Mouse (Mus musculus) intestine, embryonic 16.5 days (tissue): ENCODE measurements around the gene Evi2a. TPM values are rescaled to one million over a fixed set of nuclear protein-coding genes. Genes with fewer than 3 reads are reported as not detected.

Experiments used
- ATAC-seq: fragments of 200-750 bp; cut with Nextera tagmentation; 2 replicates; pipeline ENCODE4 v1.8.0; 2017; ENCODE audit warnings: moderate TSS enrichment, moderate library complexity
- H3K27ac ChIP-seq: fragments of 300-500 bp; sonication (generic); 2 replicates; pipeline ENCODE4 v1.5.1; 2014; ENCODE audit warnings: mild to moderate bottlenecking, low read length
- H3K27me3 ChIP-seq: fragments of 300-500 bp; sonication (generic); replicated peaks from 2 replicates; pipeline ENCODE4 v1.6.1; 2014; ENCODE audit warnings: low read length, control low read depth, mixed read lengths; ENCODE audit not compliant: control insufficient read depth, insufficient read depth
- H3K36me3 ChIP-seq: fragments of 300-500 bp; sonication (generic); 2 replicates; pipeline ENCODE4 v1.6.1; 2014; ENCODE audit warnings: low read length, control low read depth; ENCODE audit not compliant: control insufficient read depth, insufficient read depth
- H3K4me1 ChIP-seq: fragments of 300-500 bp; sonication (generic); 2 replicates; pipeline ENCODE4 v1.6.1; 2014; ENCODE audit warnings: low read length, control low read depth, mixed read lengths; ENCODE audit not compliant: control insufficient read depth, insufficient read depth
- H3K4me2 ChIP-seq: fragments of 300-500 bp; sonication (generic); 2 replicates; pipeline ENCODE4 v1.6.1; 2014; ENCODE audit warnings: low read depth, low read length, control low read depth
- H3K4me3 ChIP-seq: fragments of 300-500 bp; sonication (generic); 2 replicates; pipeline ENCODE4 v1.5.1; 2014; ENCODE audit warnings: mild to moderate bottlenecking, low read length
- H3K9ac ChIP-seq: fragments of 300-500 bp; sonication (generic); 2 replicates; pipeline ENCODE4 v1.6.1; 2014; ENCODE audit warnings: low read depth, low read length
- H3K9me3 ChIP-seq: fragments of 300-500 bp; sonication (generic); 2 replicates; pipeline ENCODE4 v1.6.1; 2016; ENCODE audit warnings: low read length, control low read depth; ENCODE audit not compliant: control insufficient read depth
- WGBS: fragments of 180-500 bp; shearing (Covaris S2); extraction: QIAGEN DNeasy Blood & Tissue Kit; methylation state at CpG from one replicate; pipeline ENCODE4 v1.1.7; 2014; 5-methylcytosine and 5-hydroxymethylcytosine counted together
- polyA plus RNA-seq: library from polyadenylated mRNA; unstranded; fragments of >200 nt; fragmentation: Nextera tagmentation; extraction: Ambion mirVana; gene quantifications from 2 replicates; pipeline ENCODE4 v1.2.1, GENCODE M21; 2015

Evi2a gene
- polyA plus RNA-seq: 2.9 and 3.4 TPM in 2 replicates

GRCm38 (mm10) chr11:79530333-79530761, at the start of gene Evi2a, which contains the start of gene Evi2:
Gene Evi2a (minus strand): TSS chr11:79530609.
Gene Evi2 (minus strand): TSS chr11:79530589.
- no peaks in the 10 kb centered on the region; the same call in 1 of the 2 replicates for H3K36me3 ChIP-seq
- WGBS: 84% methylated on average over 7 of the region's 7 CpGs
- H3K4me2 ChIP-seq: no peak within 1 kb of the TSS
- no peaks in the 10 kb centered on the region for H3K9me3 ChIP-seq
- H3K27me3 ChIP-seq: no peaks in the 10 kb centered on the region
- no peak within 1 kb of the TSS for H3K4me3 ChIP-seq
- H3K9ac ChIP-seq: no peak within 1 kb of the TSS
- H3K4me1 ChIP-seq: 0 out of 2 replicates have a peak, but pooled peaks cover 3% of the 10 kb centered on the region
- no peak within 1 kb of the TSS for H3K27ac ChIP-seq
- no peak for ATAC-seq

GRCm38 (mm10) chr11:79577741-79578140, 47.3 kb upstream of the Evi2a start:
- Histone ChIP-seq H3K9ac (no peak overlapping the region), H3K4me2 (no peak overlapping the region), H3K36me3 (no peaks in the 10 kb centered on the region), H3K4me3 (no peak overlapping the region), H3K4me1 (no peaks in the 10 kb centered on the region), H3K27me3 (no peaks in the 10 kb centered on the region), H3K27ac (no peak overlapping the region), H3K9me3 (no peaks in the 10 kb centered on the region)
- WGBS: 50% methylated on average over 5 of the region's 5 CpGs
- no peak for ATAC-seq

DNA sequence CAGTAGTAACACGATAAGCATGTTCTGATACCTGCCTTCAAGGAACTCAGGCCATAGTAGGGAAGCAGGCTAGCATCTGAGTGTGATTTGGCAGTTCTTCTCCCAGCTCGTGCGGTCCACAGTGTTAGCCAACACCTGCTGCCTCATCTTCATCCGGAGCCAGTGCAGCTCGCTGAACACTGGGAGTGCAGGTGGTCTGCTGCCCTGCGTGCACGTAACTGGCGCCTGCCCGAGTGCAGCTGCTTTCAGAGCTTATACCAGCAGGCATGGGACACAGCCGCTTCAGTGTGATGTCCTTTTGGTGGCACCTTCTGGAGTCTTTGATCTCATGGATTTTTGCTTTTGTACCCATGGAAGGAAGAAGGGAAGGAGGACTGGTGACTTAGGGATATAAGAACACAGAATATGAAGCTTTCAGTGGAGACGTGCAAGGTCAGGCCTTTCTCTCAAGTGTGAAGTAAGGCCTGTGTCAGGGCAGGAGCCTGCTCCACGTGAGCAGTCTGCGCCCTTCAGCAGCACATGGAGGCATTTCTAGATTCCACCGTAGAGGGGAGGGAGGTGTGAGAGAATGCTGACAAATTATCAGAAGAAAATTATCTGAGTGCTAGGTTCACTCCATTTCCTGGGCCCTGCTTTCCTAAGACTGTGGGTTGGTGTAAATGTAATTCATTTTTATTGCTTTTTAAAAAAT, 45.1 kb upstream of the Evi2a start:
- peaks cover 4% of the 10 kb centered on the region; the same call in 1 of the 2 replicates for H3K36me3 ChIP-seq
- no peaks in the 10 kb centered on the region for H3K4me1 ChIP-seq
- no peak overlapping the region for H3K4me3 ChIP-seq
- no peak overlapping the region for H3K27ac ChIP-seq
- ATAC-seq: no peak
- no peaks in the 10 kb centered on the region for H3K9me3 ChIP-seq
- WGBS: 91% methylated on average over 14 of the region's 14 CpGs
- H3K4me2 ChIP-seq: no peak overlapping the region
- H3K9ac ChIP-seq: no peak overlapping the region
- H3K27me3 ChIP-seq: no peaks in the 10 kb centered on the region

DNA sequence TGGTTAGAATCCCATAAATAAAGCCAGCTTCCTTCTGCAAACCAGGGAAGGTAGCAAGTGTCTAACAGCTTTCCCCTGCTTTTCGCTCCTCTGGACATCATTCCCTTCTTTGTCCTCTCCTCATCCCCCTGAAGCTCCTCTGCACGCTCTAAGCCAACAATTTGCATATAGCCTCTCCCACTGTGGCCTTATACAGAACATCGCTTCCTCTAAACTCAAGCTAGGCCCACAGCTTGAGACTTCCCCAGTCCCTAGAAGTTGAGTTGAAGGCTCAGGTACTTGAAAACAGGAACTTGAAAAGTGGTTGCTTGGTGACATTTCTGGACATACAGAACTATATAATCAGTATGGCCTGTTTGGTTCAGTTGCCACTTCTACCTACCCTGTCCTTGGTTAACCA, 43.4 kb upstream of the Evi2a start:
- WGBS: 80% methylated on average over 3 of the region's 3 CpGs
- Histone ChIP-seq H3K4me2 (no peak overlapping the region), H3K36me3 (peaks cover 4% of the 10 kb centered on the region; the same call in 1 of the 2 replicates)

GRCm38 (mm10) chr11:79570319-79570718, 39.9 kb upstream of the Evi2a start:
- Histone ChIP-seq H3K9ac (no peak overlapping the region), H3K36me3 (peaks cover 12% of the 10 kb centered on the region), H3K4me3 (no peak overlapping the region), H3K4me1 (no peaks in the 10 kb centered on the region), H3K27ac (no peak overlapping the region), H3K27me3 (no peaks in the 10 kb centered on the region), H3K4me2 (no peak overlapping the region), H3K9me3 (no peaks in the 10 kb centered on the region)
- 90% methylated on average over 2 of the region's 2 CpGs for WGBS
- ATAC-seq: no peak

More for the DNA sequence above, 43.4 kb upstream of the Evi2a start:
- H3K27me3 ChIP-seq: no peaks in the 10 kb centered on the region
- H3K9ac ChIP-seq: no peak overlapping the region
- no peak for ATAC-seq
- no peak overlapping the region for H3K4me3 ChIP-seq
- no peaks in the 10 kb centered on the region for H3K4me1 ChIP-seq
- no peak overlapping the region for H3K27ac ChIP-seq
- no peaks in the 10 kb centered on the region for H3K9me3 ChIP-seq

- Histone ChIP-seq H3K36me3 (peaks cover 13% of the 10 kb centered on the region), H3K9me3 (no peaks in the 10 kb centered on the region), H3K4me1 (no peaks in the 10 kb centered on the region), H3K4me2 (no peak overlapping the region), H3K4me3 (no peak overlapping the region), H3K27ac (no peak overlapping the region), H3K9ac (no peak overlapping the region), H3K27me3 (no peaks in the 10 kb centered on the region)
- ATAC-seq: no peak
- 76% methylated on average over 11 of the region's 11 CpGs for WGBS
Measured at GRCm38 (mm10) chr11:79568197-79568911, 37.9 kb upstream of the Evi2a start.

DNA sequence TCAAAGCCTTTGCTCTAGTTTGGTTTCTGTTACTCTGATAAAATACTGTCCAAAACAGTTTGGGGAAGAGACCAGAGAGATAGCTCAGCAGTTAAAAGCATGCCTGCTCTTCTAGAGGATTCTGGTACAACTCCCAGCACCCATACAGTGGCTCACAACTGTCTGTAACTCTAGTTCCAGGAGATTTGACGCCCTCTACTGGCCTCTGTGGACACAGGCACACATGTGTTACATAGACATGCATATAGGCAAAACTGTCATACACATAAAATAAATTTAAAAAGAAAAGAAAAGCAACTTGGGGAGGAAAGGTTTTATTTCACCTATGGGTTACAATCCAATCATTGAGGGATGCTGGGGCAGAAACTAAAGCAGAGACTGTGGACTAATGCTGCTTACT, 36.5 kb upstream of the Evi2a start:
- Histone ChIP-seq H3K4me1 (no peaks in the 10 kb centered on the region), H3K4me3 (no peak overlapping the region), H3K36me3 (peaks cover 13% of the 10 kb centered on the region), H3K9me3 (no peaks in the 10 kb centered on the region), H3K27me3 (no peaks in the 10 kb centered on the region), H3K27ac (no peak overlapping the region), H3K4me2 (no peak overlapping the region), H3K9ac (no peak overlapping the region)
- ATAC-seq: no peak
- WGBS: 53% methylated on average over 1 of the region's 1 CpGs

- H3K36me3 ChIP-seq: peaks cover 10% of the 10 kb centered on the region
- 88% methylated on average over 7 of the region's 7 CpGs for whole genome bisulfite sequencing
Measured at GRCm38 (mm10) chr11:79563493-79563892, 33.1 kb upstream of the Evi2a start.

DNA sequence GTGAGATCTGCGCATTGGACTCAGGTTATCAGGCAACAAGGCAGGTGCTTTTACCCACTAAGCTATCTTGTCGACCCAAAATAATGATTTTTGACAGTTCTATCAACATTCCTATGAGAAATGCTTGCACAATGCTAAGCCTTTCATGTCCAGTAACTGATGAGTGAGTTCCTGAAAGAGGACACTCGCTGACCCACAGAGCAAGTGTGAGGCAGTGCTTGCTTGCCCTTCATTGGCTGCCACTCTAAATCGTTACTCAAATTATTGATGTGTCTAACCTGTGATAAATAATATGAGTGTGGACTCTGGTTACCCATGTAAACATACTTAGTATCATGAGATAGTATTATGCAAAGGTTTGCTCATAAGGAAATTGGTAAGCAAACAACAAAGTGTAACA, 30.1 kb upstream of the Evi2a start:
- Histone ChIP-seq H3K27me3 (no peaks in the 10 kb centered on the region), H3K27ac (no peak overlapping the region), H3K4me3 (no peak overlapping the region), H3K9ac (no peak overlapping the region), H3K9me3 (no peaks in the 10 kb centered on the region), H3K4me2 (no peak overlapping the region), H3K36me3 (peaks cover 6% of the 10 kb centered on the region; the same call in 1 of the 2 replicates), H3K4me1 (no peaks in the 10 kb centered on the region)
- no peak for ATAC-seq
- WGBS: 88% methylated on average over 4 of the region's 4 CpGs

More at GRCm38 (mm10) chr11:79563493-79563892, 33.1 kb upstream of the Evi2a start:
- Histone ChIP-seq H3K4me2 (no peak overlapping the region), H3K27ac (no peak overlapping the region), H3K27me3 (no peaks in the 10 kb centered on the region), H3K4me1 (no peaks in the 10 kb centered on the region), H3K4me3 (no peak overlapping the region), H3K9ac (no peak overlapping the region), H3K9me3 (no peaks in the 10 kb centered on the region)
- ATAC-seq: no peak
